Mouse (Mus musculus) ovary, postnatal 10 days (tissue): ENCODE measurements around the gene Hbp1.

Source experiments
- DNase-seq: peaks from one replicate; pipeline ENCODE4 v3.0.0; 2022; ENCODE audit warnings: low spot score

Gene Hbp1

GRCm38 (mm10) chr12:31950659-31951031 is 310 bp upstream of the Hbp1 start:
- DNase-seq, result peak; percentile 48

- DNase-seq, result peak; percentile 76
Observed at GRCm38 (mm10) chr12:31949193-31949741, 1.1 kb downstream of the Hbp1 start.

DNA sequence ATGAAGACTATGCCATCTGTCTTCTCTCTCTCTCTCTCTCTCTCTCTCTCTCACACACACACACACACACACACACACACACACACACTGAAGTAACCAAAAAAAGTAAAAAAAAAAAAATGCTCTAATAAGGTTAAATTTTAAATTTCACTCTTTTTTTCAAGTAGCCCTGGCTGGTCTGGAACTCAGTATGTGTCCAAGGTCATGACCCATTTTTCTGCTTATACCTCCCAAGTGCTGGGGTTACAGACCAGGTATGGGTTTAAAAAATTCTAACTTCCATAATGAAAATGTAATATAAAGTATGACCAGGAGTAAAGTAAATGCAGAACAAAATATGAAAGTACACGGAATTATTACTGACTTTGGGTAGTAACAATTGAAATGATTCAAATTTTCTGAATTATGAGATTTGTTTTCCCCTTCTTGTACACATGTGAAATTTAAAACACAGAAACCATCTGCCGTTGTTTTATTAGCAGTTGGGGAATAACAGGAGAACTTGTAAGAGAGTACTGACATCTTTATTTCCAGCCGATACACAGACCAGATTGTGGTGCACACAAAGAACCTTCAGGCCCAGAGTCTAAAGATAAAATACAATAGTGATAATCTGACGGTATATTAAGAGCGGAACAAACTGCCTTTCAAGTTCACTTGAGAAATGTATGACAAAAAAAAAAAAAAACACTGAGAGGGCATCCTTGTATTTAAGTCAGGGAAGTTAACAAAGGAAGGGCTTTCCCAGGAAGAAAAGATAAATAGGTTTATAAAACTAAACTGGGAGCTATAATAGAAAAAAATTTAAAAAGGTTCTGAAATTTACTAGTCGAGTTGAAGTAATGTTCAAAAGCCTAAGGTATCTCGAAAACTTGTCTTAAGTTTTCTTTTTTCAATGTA is 2.0 kb downstream of the Hbp1 start:
- no peak for DNase-seq

GRCm38 (mm10) chr12:31947476-31947875 is 2.9 kb downstream of the Hbp1 start:
- no peak for DNase-seq

DNA sequence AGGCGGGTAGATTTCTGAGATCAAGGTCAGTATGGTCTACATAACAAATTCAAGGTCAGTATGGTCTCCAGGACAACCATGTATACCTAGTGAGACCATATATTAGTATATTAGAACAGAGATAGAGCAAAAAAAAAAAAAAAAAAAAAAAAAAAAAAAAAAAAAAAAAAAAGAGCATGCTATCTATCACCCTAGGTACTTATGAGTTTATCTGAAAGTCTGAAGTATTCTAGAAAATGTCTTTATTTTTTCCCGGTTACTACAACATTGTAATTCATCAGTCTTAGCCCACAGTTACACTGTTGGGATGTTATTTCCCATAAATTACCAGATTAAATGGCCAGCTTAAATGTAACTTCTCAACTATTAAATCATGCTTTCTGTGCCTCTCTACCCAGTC is 5.9 kb downstream of the Hbp1 start:
- DNase-seq, result no peak

DNA sequence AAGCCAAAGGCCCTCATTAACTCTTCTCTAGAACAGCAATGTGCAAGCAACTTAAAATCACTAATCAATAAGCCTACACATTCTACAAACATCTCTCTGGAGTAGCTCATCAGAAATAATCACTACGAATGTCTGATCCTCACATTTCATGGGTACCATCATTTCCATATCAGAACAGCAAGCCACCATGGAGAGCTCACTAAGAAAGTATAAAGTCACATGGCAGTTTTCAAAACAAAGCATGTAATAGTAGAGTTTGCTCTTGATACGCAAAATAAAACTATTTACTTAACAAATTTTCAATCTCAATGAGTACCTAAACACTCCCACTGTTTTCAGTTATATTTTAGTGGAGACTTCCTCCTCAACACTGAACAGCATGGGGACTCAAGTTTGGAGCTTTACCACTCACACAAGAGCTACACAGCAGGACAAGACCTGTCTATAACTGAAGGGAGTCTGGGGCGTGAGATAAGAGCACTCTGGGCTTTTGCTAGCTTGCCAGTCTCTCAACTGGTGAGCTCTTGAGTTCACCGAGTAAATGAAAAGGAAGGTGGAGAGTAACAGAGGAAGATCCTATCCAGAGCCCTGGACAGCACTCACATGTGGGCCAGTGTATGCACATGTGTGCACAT is 7.2 kb downstream of the Hbp1 start:
- DNase-seq, result no peak

GRCm38 (mm10) chr12:31939026-31939425 is 11.3 kb downstream of the Hbp1 start:
- DNase-seq, result no peak

DNA sequence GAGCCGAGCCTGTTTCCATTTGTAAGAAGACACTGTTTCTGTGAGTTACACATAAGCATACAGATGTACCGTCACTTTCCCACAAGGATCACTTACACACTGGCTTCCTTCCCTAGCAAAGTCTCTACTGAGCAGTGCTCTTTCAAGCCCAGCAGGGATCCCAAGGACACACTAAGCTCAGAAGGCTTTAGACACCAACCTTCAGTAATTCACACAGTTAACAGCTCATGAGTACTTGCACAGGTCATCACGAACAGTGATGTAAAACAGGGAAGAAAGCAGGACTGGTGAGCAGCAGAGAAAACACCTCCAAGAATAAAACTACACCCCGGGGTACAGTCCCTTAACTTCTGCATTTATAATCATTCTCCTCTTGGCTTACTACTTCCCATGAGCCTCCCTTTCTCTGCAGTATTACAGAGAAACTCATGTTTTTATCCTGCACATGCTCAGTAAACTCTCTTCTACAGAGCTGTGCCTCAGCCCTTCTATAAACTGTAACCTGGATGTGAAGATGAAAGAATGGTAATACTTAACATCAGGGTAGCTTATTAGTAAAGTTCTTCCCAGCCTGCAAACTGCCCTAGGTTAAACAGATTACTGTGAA is 11.8 kb downstream of the Hbp1 start:
- no peak for DNase-seq

- no peak for DNase-seq
Observed at GRCm38 (mm10) chr12:31937613-31938012, 12.7 kb downstream of the Hbp1 start.

GRCm38 (mm10) chr12:31936657-31937300 is 13.6 kb downstream of the Hbp1 start:
- no peak for DNase-seq

GRCm38 (mm10) chr12:31931818-31932217 is 18.5 kb downstream of the Hbp1 start:
- DNase-seq, result no peak

GRCm38 (mm10) chr12:31928498-31928897 is 21.8 kb downstream of the Hbp1 start:
- no peak for DNase-seq

GRCm38 (mm10) chr12:31926661-31927061 is 23.7 kb downstream of the Hbp1 start:
- peak; percentile 9 for DNase-seq

- DNase-seq, result no peak
Observed at GRCm38 (mm10) chr12:31925343-31925742, 25.0 kb downstream of the Hbp1 start.

DNA sequence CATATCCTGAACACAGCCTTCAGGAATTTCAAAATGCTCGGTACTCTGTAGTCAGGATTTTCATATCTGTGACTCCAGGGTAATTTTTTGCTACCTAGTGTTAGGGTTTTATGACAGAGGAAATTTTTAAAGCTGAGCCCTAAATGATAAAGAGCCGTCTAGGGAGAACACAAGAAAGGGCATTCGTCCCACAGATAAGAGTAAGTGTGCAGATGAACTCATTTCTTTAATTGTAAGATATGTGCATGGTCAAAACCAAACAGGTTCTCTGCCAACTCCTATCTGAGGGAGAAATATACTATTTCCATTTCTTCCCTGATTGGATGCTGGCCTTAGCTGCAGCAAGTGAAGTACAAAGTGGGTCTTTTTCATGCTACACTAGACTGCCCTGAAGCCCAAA is 26.2 kb downstream of the Hbp1 start:
- no peak for DNase-seq

GRCm38 (mm10) chr12:31920464-31921405 is 29.6 kb downstream of the Hbp1 start:
- DNase-seq, result no peak

DNA sequence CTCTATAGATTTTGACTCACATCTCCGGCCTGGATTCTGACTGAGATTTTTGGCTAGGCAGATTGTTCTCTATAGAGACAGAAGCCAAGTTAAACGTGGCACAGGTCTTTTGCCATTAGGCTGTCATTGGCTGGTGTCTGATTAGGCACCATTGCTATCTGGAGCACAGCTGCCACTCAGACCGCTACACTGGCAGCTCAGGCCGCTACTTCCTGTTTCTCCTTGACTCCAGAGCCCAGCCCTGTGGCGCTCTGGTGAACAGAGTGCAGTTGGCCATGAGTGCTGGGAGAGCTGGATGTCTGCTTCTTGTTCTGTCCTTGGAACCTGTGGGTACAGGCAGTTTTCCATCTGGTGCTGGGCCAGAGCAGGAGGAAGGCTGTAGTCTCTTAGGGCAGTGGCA is 33.1 kb downstream of the Hbp1 start:
- DNase-seq, result no peak

GRCm38 (mm10) chr12:31916691-31917090 is 33.6 kb downstream of the Hbp1 start:
- DNase-seq, result no peak

- no peak for DNase-seq
Observed at GRCm38 (mm10) chr12:31913614-31914013, 36.7 kb downstream of the Hbp1 start.

- DNase-seq, result no peak
Observed at GRCm38 (mm10) chr12:31912966-31913551, 37.3 kb downstream of the Hbp1 start.

DNA sequence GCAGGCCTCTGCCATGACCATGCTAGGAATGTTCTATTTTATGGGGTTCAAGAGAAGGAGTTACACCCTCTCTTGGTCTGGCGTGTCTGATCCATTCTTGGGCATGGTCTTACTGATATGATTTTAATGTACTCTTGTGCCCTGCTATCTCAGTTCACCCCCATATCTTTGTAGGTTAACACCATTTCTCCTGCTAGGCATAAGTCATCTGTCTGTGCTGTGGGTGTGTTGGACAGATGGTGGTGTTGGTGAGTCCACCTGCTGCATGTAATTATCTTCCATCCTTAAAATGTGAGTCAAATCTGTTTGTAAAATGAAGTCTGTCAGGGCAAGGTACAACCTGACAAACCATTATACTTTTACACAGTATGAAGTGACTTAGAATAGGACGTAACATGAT is 42.9 kb downstream of the Hbp1 start:
- DNase-seq, result no peak
